Mouse (Mus musculus): ENCODE results near the gene Agmo. TPM values are rescaled to one million over a fixed set of nuclear protein-coding genes. Genes with fewer than 3 reads are reported as not detected.

Gene Agmo
- 2.3 TPM in 1 of 2 replicates, not detected in the other for total RNA-seq (2015; ENCODE audit: low replicate concordance)
- not detected in 2 replicates for total RNA-seq (2017; ENCODE audit: low replicate concordance)

DNA sequence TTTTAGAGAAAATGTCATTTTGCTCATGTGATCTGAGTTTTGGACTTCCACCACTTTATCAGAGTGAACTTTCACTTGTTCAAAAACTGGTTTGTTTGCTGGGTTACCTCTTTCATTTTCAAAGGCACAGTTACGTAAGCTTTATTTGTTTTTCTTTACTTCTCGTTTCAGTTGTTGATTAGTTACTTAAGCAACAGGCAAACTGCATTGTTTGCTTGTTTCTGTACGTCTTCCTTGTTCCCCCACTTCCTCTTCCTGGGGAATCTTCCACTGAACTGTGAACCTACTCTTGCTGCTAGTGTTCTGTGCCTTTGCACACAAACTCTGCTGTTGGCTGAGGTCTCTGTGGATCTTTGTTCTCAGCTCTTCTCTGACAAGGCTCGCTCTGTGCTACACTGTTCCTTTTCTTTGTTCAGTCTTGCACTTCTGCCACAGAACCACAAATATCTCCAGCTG, at the start of gene Agmo:
TSS of gene Agmo (plus strand) at position 76 of the 456 bp plus-strand sequence.
- ATAC-seq (replicated peaks; ENCODE audit: low FRiP score, poor library complexity, severe bottlenecking), result no peak

DNA sequence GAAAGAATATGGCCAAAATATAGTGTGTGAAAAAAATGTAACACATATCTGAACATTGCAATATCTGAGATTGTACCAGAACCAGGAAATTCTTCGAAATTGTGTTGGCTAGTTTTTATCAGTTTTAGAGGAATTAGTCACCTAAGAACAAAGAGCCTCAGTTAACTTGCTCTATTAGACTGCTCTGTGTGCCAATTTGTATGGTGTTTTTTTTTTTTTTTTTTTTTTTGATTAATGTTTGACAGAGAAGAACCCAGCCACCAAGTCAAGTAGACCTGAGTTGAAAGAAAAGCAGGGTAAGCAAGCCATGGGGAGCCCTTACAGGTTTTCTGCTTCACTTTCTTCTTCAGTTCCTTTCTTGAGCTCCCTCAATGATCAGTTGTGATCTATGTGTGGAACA, 10.3 kb upstream of the Agmo start:
- no peak for ATAC-seq (replicated peaks; ENCODE audit: low FRiP score, poor library complexity, severe bottlenecking)

DNA sequence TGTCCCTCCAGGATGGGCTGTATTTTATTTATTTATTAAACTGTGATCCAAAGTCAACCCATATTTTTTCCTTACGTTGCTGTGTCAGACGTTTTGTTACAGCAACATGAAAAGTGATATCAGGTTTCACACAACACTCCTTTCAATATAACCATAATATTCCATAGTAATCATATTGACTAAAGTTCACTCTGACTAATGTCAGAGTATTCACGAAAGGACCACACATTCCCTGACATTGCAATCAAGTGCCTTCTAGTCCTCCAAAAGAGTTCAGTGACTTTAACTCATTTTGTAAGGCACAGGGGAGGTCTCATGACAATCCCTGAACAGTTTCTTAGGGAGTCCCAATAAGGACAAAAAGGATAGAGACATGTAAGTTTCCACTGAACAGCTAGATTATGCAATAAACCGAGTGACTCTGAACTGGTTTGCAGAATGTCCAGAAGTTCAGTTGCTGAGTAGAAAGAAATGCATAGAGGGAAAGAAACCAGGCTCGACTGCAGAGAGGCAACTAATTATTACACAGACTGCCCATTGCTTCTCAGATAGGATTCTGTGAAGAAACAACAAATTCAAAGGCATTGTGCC, 371 bp upstream of the Agmo start:
- ATAC-seq (replicated peaks; ENCODE audit: low FRiP score, poor library complexity, severe bottlenecking), result no peak

DNA sequence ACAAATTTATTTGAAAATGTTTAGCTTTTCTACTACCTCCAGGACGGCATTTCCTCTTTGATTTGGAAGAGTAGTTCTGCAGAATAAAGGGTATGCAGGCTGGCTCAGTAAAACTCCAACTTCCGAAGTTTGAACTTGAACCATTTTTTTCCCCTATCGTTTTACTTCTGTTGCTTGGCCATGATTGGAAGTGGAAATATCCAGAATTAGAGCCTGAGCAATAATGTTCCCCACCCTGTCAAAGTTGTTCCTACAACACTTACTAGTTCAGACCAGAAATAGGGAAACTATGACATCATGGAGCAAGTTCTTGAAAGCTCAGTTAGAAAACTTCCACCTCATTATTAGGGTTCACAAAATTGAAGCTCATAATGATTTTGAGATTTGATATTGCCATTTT, 1.0 kb downstream of the Agmo start:
- ATAC-seq (replicated peaks; ENCODE audit: low FRiP score, poor library complexity, severe bottlenecking), result no peak

DNA sequence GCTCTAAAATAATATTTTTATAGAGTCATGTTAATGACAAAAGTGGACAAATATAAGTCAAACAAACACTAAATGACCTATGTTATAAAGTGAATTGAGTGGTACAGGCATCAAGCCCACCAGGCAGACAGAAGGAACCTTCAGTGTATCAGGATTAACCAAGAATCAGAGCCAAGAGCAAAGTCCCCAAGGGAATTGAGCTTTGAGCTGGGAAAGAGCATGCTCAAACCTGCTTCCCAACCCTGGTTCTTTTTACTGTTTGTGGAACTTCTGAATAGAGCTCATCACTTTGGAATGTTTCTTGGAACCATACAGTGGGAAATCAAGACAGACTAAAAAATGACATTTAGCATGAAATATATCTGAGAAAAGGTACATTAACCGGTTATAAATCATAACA, 3.4 kb downstream of the Agmo start:
- no peak for ATAC-seq (replicated peaks; ENCODE audit: low FRiP score, poor library complexity, severe bottlenecking)

DNA sequence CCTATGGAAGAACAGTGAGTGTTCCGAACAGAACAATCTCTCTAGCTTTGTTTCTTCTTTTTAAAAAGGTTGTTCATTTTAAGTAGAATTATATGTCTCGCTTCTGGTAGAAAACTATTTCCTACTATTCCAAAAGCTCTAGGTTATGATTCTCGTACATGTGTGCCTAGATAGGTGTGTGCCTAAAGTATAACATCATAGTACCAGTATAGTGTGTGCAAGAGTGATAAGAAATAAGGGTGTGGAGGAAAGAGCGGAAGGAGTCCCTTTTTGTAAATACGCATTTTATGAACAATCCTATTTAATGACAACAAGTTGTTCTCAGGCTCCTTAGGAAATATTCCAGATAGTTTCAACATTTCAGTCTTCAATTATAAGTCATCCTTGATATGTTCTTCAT, 10.2 kb downstream of the Agmo start:
- peak; percentile 62; the same call in 1 of the 2 replicates for ATAC-seq (replicated peaks; ENCODE audit: low FRiP score, poor library complexity, severe bottlenecking)

DNA sequence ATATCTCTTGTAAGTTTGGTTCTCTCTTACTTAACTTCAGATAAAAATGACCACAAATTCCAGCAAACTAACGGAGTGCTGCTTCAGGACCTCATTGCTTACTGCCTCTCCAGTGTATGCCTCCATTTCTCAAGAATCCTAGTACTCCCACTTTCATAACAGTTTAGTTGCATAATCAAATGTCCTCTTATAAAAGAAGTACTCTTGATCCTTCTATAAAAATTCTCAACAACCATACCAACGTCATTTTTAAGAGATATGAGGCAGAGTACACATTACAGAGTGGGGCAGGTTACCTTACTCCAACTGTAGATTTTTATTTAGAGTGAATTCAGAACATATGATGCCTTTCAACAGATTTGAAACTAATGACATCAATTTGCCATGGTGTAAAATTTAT, 15.7 kb downstream of the Agmo start:
- no peak for ATAC-seq (replicated peaks; ENCODE audit: low FRiP score, poor library complexity, severe bottlenecking)

DNA sequence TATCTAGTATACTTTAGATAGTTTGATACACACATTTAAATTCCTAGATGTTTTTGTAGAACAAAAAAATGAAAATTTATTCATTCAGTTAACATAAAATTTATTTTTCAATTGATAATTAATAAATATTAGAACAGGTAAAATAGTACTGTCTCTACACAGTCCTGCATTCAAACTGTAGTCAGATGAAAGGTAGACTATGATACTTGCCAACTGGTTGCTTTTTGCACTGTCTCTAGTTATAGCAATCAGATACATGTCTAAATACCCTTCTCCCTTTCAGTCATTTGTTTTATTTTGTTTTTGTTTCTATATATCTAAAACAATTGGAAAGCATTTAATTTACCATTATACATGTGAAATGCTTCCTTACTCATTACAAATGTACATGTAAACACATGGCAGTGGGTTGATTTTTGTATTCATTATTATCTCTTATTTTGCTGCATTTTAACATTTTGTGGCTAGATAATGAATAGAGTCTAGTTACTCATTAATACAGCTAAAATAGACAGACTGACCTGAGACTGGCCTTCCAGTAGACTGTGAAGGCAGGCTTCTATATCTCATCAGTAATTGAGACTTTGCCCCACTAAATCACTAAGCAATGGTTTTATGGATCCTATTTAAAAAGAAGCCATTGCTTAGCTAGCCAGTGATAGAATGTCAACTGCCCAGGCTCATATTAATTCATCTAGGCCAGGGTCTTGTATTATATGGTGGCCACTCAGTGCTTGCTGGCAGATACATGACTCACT, 18.5 kb downstream of the Agmo start:
- no peak for ATAC-seq (replicated peaks; ENCODE audit: low FRiP score, poor library complexity, severe bottlenecking)

DNA sequence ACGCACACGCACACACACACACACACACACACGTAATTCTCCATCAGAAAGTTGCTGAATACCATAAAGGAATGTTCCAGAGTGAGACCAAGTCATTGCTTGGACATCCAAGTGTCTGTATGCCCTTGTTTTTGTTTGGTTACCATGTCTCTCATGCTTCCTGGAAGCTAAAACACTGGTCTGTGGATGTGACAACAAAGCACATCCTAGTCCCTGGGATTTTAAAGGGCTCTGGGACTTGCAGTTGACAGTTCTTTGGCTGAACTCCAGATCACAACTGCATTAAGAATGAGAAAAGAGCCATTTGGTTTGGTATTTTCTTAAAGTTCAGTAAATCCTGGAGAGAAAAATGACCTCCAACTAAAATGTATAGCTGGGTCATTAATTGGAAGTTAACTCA, 22.2 kb downstream of the Agmo start:
- no peak for ATAC-seq (replicated peaks; ENCODE audit: low FRiP score, poor library complexity, severe bottlenecking)

DNA sequence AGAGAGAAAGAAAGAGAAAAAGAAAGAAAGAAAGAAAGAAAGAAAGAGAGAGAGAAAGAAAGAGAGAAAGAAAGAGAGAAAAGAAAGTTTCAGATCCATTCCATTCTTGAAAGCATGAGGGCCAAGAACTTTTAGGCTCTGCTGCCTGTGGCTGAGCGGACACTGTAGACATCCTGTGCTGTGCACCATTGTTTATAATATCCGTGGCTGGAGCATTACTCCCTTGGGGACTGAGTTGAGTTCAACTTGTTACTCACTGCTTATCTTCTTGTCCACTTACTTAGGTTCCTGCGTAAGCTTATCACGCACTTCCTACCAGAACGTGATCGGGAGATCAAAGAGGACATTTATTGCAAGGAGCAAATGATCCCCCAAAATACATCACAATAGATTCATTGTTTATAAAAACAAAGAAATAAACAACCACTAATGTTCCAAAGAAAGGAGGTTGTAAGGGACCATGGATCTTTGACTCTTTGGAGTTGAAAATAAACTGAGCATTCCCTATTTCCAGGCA, 27.3 kb downstream of the Agmo start:
- no peak for ATAC-seq (replicated peaks; ENCODE audit: low FRiP score, poor library complexity, severe bottlenecking)

DNA sequence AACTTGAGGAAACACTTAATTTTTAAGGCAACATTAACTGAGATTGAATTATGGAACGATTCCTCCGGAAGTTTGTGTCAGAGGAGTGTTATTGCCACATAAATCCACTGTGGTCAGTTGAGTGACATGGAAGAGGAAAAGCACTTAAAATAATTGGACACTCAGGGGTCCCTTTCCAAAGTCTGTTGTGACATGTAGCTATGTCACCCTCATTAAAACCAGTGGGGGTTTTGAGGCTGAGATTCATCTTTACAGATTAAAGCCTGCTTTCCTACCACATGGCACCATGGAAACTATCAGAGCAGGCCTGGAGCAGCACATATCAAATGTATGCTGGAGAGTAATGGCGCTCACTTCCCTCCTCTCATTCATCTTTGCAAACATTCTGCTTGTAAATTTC, 31.2 kb downstream of the Agmo start:
- ATAC-seq (replicated peaks; ENCODE audit: low FRiP score, poor library complexity, severe bottlenecking), result no peak

DNA sequence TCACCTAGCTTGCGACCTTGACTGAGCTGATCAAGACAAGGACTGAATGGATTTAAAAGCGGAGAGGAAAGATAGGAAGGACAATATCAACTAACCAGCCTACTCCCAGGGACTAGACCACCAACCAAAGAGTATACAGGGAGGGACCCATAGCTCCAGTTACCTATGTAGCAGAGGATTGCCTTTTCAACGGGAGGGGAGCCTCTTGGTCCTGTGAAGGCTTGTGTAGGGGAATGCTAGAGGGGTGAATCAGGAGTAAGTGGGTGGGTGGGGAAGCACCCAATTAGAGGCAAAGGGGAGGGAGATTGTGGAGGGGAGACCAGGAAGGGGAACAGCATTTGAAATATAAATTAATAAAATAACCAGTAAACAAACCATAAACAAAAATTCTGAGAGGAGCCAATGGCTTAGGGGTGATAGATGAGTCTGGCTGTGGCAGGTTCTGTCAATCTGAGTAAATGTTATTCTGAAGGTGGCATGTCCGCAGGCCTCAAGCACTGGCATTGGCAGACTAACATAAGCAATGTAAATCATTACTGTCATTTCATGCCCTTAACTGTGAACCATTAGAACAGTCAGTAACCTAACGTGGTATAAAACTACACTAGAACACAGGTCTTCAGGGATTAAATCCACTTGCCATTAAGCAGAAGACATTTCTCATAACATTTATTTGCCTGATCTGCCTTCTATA, 32.7 kb downstream of the Agmo start:
- ATAC-seq (replicated peaks; ENCODE audit: low FRiP score, poor library complexity, severe bottlenecking), result no peak

DNA sequence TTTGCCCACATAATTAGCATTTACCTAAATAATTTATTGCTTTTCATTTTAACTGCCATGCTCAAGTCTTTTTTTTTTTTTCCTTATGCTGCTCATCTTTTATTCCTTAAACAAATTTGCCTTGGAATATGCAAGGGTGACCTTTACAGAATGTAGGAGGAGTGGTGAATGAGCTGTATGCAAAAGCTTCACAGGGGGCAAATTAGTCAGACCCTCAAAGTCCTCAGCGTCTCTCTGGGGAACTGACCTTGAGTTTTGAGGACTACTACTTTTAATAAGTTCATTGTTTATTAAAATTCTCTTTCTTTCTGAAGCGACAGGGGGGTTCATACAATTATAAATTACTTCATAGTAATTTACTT, 33.2 kb downstream of the Agmo start:
- ATAC-seq (replicated peaks; ENCODE audit: low FRiP score, poor library complexity, severe bottlenecking), result no peak

DNA sequence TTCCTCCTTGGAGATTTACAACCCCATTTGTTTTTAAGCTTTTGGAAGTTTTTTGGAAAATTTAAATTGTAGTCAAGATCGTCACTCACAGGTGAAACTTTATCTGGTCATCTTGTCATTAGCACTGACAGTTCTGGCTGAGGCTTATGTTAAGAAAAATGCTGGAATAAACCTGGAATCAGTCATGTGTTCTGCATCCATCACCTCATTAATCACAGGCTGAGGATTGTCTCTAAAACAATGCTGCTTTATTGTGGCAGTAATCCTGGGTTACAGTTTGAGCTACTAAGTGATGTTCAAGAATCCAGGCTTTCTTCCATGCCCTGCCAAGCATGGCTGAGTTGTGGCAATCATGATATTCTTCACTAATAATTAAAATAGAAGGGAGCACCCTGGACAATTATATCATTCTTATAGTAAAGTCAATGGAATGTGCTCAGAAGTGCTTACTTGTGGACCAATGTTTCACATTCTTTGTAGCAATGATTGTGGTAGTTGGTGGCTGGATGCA, 65.6 kb downstream of the Agmo start:
- ATAC-seq (replicated peaks; ENCODE audit: low FRiP score, poor library complexity, severe bottlenecking), result no peak

DNA sequence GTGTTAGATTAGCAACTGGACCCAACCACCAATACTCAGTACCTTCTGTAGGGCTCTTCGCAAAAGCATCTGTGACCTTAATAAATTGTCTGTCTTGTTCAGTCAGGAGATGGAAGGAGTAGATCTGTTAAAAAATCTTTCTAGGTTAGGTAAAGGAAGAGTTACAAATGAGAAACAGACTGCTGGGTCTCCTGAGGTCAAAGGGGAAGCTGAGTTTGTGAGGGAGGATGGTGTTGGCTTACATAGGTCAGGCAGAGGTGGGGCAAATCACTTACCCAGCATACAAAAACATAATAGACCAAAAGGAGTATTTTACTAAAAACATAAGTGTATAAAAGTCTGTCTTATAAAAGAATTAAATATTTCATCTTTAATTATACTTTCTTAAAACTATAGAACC, 69.3 kb downstream of the Agmo start:
- ATAC-seq (replicated peaks; ENCODE audit: low FRiP score, poor library complexity, severe bottlenecking), result no peak

DNA sequence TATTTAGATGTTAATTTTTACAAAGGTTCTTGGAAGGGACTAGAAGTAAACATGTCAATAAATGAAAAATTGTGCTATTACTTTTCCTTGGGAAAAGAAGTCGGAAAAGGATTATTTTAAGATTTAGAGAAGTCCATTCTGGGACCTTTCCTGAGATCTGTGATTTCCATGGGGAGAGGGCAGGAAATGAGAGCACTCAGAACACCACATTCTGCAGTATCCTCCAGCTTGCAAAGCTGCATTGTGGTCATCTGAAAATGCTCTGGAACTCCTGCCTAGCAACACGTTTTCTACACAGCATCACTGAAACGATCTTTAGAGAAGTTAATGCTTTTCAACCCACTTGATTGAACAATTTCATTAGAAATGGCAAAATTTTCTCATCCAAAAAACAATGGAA, 81.4 kb downstream of the Agmo start:
- no peak for ATAC-seq (replicated peaks; ENCODE audit: low FRiP score, poor library complexity, severe bottlenecking)

DNA sequence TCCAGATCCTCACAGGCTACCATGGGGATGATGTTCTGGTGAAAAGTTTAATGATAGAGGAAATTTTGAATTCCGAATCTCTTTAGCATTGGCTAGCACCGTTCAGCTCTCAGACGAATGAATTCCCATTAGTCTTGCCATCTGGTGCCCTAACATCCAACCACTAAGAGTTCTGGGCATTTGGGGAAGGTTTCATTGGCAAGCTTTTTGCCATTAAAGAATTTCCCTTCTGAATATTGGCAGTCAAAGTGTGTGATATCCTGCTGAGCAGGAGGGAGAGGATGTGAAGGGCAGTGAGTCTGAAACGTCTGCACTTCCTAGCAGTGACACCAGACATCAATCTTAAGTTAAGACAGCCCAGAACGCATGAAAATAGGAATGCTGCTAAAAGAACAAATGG, 93.5 kb downstream of the Agmo start:
- no peak for ATAC-seq (replicated peaks; ENCODE audit: low FRiP score, poor library complexity, severe bottlenecking)

DNA sequence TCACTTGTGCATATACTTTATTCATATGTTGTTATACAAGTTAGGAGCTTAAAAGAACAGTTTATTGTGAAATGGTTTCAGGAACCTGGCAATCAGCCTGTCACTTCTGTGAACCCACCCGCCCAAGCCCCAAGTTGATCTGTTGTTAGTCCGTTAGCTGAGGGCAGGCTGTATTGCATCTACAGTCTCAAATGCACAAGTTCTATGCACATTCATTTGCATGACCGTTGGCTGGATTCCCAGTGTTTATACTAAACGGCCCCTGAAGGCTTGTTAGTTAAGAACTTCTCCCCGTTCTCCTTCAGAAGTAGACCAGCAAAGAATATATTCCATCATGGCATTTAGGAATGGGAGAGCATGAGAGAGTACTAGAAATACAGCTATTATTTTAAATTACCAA, 102.8 kb downstream of the Agmo start:
- ATAC-seq (replicated peaks; ENCODE audit: low FRiP score, poor library complexity, severe bottlenecking), result no peak

DNA sequence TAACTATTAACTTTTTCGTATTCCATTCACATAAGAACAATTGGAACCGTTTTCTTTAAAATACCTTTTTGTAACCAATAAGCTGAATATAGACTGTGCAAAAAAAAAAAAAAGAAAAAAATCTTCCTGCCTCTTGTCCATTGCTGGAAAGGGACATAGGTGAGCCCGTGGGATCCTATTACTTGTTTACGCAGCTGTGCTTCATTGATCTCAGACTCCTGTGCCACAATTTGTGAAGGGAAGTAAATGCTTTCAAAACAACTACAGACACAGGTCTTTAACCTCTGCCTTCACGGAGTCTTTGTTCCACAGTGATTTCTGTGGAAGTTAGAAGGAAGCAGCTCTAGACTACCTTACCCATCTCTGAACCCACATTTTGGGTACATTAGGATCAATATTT, 104.3 kb downstream of the Agmo start:
- no peak for ATAC-seq (replicated peaks; ENCODE audit: low FRiP score, poor library complexity, severe bottlenecking)

DNA sequence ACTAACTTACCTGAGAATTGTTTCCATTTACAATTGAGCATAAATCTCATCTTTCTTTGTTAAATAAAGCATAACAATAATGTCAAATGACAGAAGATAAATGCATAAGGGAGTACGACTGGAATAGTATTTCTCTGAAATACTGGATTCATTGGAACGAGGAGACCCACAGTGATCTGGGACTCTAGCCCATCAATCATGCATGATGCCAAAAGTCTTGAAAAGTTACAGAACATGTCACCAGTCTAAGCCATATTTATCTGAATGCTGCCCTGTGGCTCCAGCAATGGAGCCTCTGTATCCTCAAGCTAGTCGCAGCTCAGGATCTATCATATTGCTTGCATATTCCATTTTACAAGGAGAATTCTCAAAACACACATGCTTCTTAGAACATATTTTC, 150.9 kb downstream of the Agmo start:
- ATAC-seq (replicated peaks; ENCODE audit: low FRiP score, poor library complexity, severe bottlenecking), result no peak

DNA sequence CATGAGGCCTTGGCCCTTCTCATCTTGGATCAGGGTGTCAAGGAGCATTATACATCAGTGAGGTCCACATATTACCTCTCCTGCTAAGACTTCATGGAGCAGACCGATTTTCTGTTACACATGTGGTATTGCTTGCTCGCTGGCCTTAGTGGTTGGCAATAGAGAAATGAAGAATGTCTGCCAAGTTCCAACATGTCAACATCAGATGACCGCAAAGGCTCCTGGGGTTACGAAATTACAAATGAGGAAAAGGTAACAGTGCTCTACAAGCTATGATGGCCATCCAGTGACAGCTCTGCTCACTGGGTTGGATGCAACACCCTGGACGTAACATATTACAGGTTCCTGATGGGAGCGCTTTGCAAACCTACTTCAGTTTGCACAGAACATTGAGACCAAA, 161.1 kb downstream of the Agmo start:
- ATAC-seq (replicated peaks; ENCODE audit: low FRiP score, poor library complexity, severe bottlenecking), result no peak
